Mouse (Mus musculus) heart, adult 11 months (tissue): ENCODE data around the gene Pdlim7.

Source experiments
- DNase-seq: peaks from one replicate; pipeline ENCODE4 v3.0.0; 2022

Pdlim7 gene

GRCm38 (mm10) chr13:55463399-55464026 lies 50.0 kb downstream of the Pdlim7 start:
- peak; percentile 89 for DNase-seq

- no peak for DNase-seq
Observed at GRCm38 (mm10) chr13:55462965-55463364, 50.5 kb downstream of the Pdlim7 start.

GRCm38 (mm10) chr13:55451785-55452549 lies 61.5 kb downstream of the Pdlim7 start:
- DNase-seq, result peak; percentile 96

- no peak for DNase-seq
Observed at GRCm38 (mm10) chr13:55451296-55451695, 62.2 kb downstream of the Pdlim7 start.

- DNase-seq, result peak; percentile 99
Observed at GRCm38 (mm10) chr13:55450511-55450980, 62.9 kb downstream of the Pdlim7 start.

- peak; percentile 94 for DNase-seq
Observed at GRCm38 (mm10) chr13:55449679-55450441, 63.6 kb downstream of the Pdlim7 start.

GRCm38 (mm10) chr13:55449205-55449604 lies 64.3 kb downstream of the Pdlim7 start:
- no peak for DNase-seq

- no peak for DNase-seq
Observed at GRCm38 (mm10) chr13:55448131-55448530, 65.3 kb downstream of the Pdlim7 start.

GRCm38 (mm10) chr13:55447543-55447943 lies 65.9 kb downstream of the Pdlim7 start:
- DNase-seq, result peak; percentile 97

GRCm38 (mm10) chr13:55446483-55447105 lies 66.9 kb downstream of the Pdlim7 start:
- peak; percentile 94 for DNase-seq
